Mouse (Mus musculus): Measurements from ENCODE around the gene Gm17581. TPM values are rescaled to one million over a fixed set of nuclear protein-coding genes. Genes with fewer than 3 reads are reported as not detected.

Gm17581 gene
- polyA plus RNA-seq, 1 experiment from 2014 or later: not detected

GRCm38 (mm10) chr2:155693136-155693535 is 42.5 kb downstream of the Gm17581 start:
- TF ChIP-seq CTCF (IDR thresholded peaks at IDR 0.05): no peak
- CTCF ChIA-PET: interaction anchor here (0.9 to 1.8 kb wide), 2 partner anchors 24 to 30 kb away, joined by 5 to 7 read pairs; no protein-coding TSS in a partner anchor
- in situ Hi-C loops (cut with MboI; ENCODE audit: low pct_unique_long_range_greater_than_20kb): loop anchor here (10.0 kb wide), 1 partner anchor 62 kb away; the partner anchor contains the start of gene Procr
- DNase-seq (ENCODE audit: low read depth, low spot score): no peak
- H3K27me3 ChIP-seq: no peaks in the 10 kb centered on the region
- no peak for ATAC-seq
- POLR2A ChIA-PET: no interaction called here

GRCm38 (mm10) chr2:155691723-155692493 is 43.8 kb downstream of the Gm17581 start, which contains the start of gene Trpc4ap:
TSS of gene Trpc4ap (minus strand) at chr2:155692384.
- in situ Hi-C loops (cut with MboI; ENCODE audit: low pct_unique_long_range_greater_than_20kb): loop anchor here (10.0 kb wide), 1 partner anchor 63 kb away; the partner anchor contains the start of gene Procr
- peak; percentile 99 for TF ChIP-seq CTCF (IDR thresholded peaks at IDR 0.05)
- H3K27me3 ChIP-seq: no peaks in the 10 kb centered on the region
- peak; percentile 87 for ATAC-seq
- POLR2A ChIA-PET: interaction anchor here (0.6 to 1.4 kb wide), 3 partner anchors 19 to 418 kb away, joined by 3 to 4 read pairs (median 3); no protein-coding TSS in a partner anchor
- CTCF ChIA-PET: interaction anchor here (0.9 to 2.4 kb wide), 10 partner anchors 10 to 73 kb away, joined by 3 to 9 read pairs (median 6); no protein-coding TSS in a partner anchor
- peak; percentile 71 for DNase-seq (ENCODE audit: low read depth, low spot score)

- no peaks in the 10 kb centered on the region for H3K27me3 ChIP-seq
- CTCF ChIA-PET: interaction anchor here (0.7 to 2.4 kb wide), 6 partner anchors 11 to 74 kb away, joined by 3 to 9 read pairs (median 7); no protein-coding TSS in a partner anchor
- ATAC-seq (no peak), DNase-seq (ENCODE audit: low read depth, low spot score) (no peak)
- no peak for TF ChIP-seq CTCF (IDR thresholded peaks at IDR 0.05)
- in situ Hi-C loops (cut with MboI; ENCODE audit: low pct_unique_long_range_greater_than_20kb): loop anchor here (10.0 kb wide), 1 partner anchor 63 kb away; the partner anchor contains the start of gene Procr
- POLR2A ChIA-PET: interaction anchor here (0.6 to 1.4 kb wide), 2 partner anchors 18 to 419 kb away, joined by 3 to 4 read pairs; no protein-coding TSS in a partner anchor
Observed at GRCm38 (mm10) chr2:155691336-155691722, 44.3 kb downstream of the Gm17581 start.

- in situ Hi-C loops (cut with MboI; ENCODE audit: low pct_unique_long_range_greater_than_20kb): no loop called here
- no peaks in the 10 kb centered on the region for H3K27me3 ChIP-seq
- POLR2A ChIA-PET: no interaction called here
- no peak for DNase-seq (ENCODE audit: low read depth, low spot score)
- CTCF ChIA-PET: interaction anchor here (1.6 kb wide), 1 partner anchor 16 kb away, joined by 6 read pairs; no protein-coding TSS in a partner anchor
- TF ChIP-seq CTCF (IDR thresholded peaks at IDR 0.05): no peak
- ATAC-seq: no peak
Observed at GRCm38 (mm10) chr2:155689211-155689610, 46.5 kb downstream of the Gm17581 start.

GRCm38 (mm10) chr2:155687746-155688145 is 47.9 kb downstream of the Gm17581 start:
- ATAC-seq: no peak
- ChIA-PET POLR2A (interaction anchor here (1.1 kb wide), 1 partner anchor 19 kb away, joined by 4 read pairs; no protein-coding TSS in a partner anchor), CTCF (no interaction called here)
- no peak for DNase-seq (ENCODE audit: low read depth, low spot score)
- TF ChIP-seq CTCF (IDR thresholded peaks at IDR 0.05): no peak
- in situ Hi-C loops (cut with MboI; ENCODE audit: low pct_unique_long_range_greater_than_20kb): no loop called here
- no peaks in the 10 kb centered on the region for H3K27me3 ChIP-seq

- in situ Hi-C loops (cut with MboI; ENCODE audit: low pct_unique_long_range_greater_than_20kb): no loop called here
- ATAC-seq (no peak), DNase-seq (ENCODE audit: low read depth, low spot score) (no peak)
- POLR2A ChIA-PET: no interaction called here
- no peaks in the 10 kb centered on the region for H3K27me3 ChIP-seq
- CTCF ChIA-PET: no interaction called here
- TF ChIP-seq CTCF (IDR thresholded peaks at IDR 0.05): no peak
Observed at GRCm38 (mm10) chr2:155686572-155686971, 49.1 kb downstream of the Gm17581 start.

Other genes with a start within 250 kb of the Gm17581 start
- gene Acss2, start 217.9 kb downstream of the Gm17581 start, polyA plus RNA-seq (2021): 12.4 TPM
- 27.0 TPM for gene Ggt7, start 217.6 kb downstream of the Gm17581 start, polyA plus RNA-seq (2021)
- gene Gss, start 143.1 kb downstream of the Gm17581 start, polyA plus RNA-seq (2021): 43.2 TPM
- gene Myh7b, start 124.7 kb downstream of the Gm17581 start, polyA plus RNA-seq (2021): 0.19 TPM
- gene Trpc4ap, start 43.5 kb downstream of the Gm17581 start, polyA plus RNA-seq (2021): 120 TPM
- gene Edem2, start 6.4 kb downstream of the Gm17581 start, polyA plus RNA-seq (2021): 35.4 TPM
- 4.5 TPM for gene Procr, start 15.3 kb upstream of the Gm17581 start, polyA plus RNA-seq (2021)
- 0.05 TPM for gene Mmp24, start 39.5 kb upstream of the Gm17581 start, polyA plus RNA-seq (2021)
- 49.6 TPM for gene BC029722, start 83.6 kb upstream of the Gm17581 start, polyA plus RNA-seq (2021)
- 170 TPM for gene Eif6, start 91.1 kb upstream of the Gm17581 start, polyA plus RNA-seq (2021)
- gene Fam83c, start 99.0 kb upstream of the Gm17581 start, polyA plus RNA-seq (2021): 0.10 TPM
- 73.4 TPM for gene Uqcc1, start 194.4 kb upstream of the Gm17581 start, polyA plus RNA-seq (2021)
- gene Gm15557, start 204.9 kb upstream of the Gm17581 start, polyA plus RNA-seq (2021): not detected
- gene Gdf5, start 209.5 kb upstream of the Gm17581 start, polyA plus RNA-seq (2021): 0.03 TPM
- gene Cep250, start 220.6 kb upstream of the Gm17581 start, polyA plus RNA-seq (2021): 40.2 TPM

Measured in Patski (cell line).